Mouse (Mus musculus) cortical plate, adult 2 months (tissue): ENCODE measurements at regions not wholly inside any gene's neighbourhood (a gene's known extent, or its start where the extent isn't known, plus 50 kb on each side); places are given as distances from the start of the nearest gene placed in this dataset.

Source experiments
- CTCF ChIP-seq: fragments of 200-500 bp; IDR thresholded peaks from 2 replicates; pipeline ENCODE4 v1.5.1; 2011; ENCODE audit warnings: mild to moderate bottlenecking, control low read depth, low read length; ENCODE audit not compliant: insufficient read depth; ENCODE audit errors: extremely low read depth
- POLR2A ChIP-seq: fragments of 200-500 bp; IDR thresholded peaks from 2 replicates; pipeline ENCODE4 v1.6.1; 2011; ENCODE audit warnings: mild to moderate bottlenecking, low read length, control low read depth; ENCODE audit not compliant: insufficient read depth; ENCODE audit errors: extremely low read depth

GRCm38 (mm10) chr9:46511307-46511706 lies 191.5 kb upstream of the 4931429L15Rik start:
- TF ChIP-seq CTCF, result peak; percentile 35; the same call in 1 of the 2 replicates
- no peak for TF ChIP-seq POLR2A
